Mouse (Mus musculus): Measurements from ENCODE around the gene Ubald2. TPM values are rescaled to one million over a fixed set of nuclear protein-coding genes. Genes with fewer than 3 reads are reported as not detected.

The Ubald2 gene
- polyA plus RNA-seq, 1 experiment = 574 TPM

DNA sequence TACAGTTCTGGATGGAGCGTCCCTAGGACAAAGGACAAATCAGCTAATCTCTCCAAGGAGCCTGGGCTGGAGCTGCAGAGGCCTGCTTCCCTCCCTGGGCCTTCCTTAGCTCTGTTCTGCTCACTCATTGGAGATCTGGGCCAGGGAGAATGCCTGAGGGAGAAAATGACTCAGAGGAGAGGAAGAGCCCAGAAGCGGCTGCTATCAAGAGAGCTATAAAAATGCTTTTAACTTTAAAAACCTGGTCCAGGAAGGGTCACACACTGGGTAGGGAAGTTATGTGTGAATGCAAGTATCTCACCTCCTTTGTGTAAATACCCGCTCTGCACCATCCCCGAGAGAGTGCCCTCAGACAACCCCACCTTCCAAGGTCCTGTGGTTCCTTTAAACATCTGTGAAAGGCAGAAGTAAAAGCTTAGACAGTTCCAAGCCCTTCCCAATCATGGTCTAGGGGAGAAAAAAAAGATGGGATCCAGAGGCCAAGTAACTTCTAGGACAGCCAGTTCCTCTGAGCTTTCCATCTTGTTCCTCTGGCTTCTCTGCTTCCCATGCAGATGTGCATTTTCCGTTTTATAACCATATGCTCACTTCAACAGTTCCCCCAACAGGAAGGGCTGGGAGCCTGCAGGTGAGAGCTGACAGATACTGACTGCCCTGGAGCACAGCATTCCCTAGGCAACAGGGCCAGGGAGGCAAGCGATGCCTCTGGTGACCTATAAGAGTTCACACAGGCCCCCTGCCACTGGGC, 17.5 kb upstream of the Ubald2 start:
- H3K27me3 ChIP-seq (ENCODE audit: control insufficient read depth, insufficient read depth, low read length) = no peaks in the 10 kb centered on the region
- H3K36me3 ChIP-seq (ENCODE audit: control insufficient read depth, insufficient read depth, low read length) = no peaks in the 10 kb centered on the region
- no peak overlapping the region for H3K4me3 ChIP-seq (ENCODE audit: low read depth, low read length)
- WGBS = 52% methylated on average over 6 of the region's 6 CpGs
- H3K4me1 ChIP-seq (ENCODE audit: control insufficient read depth, insufficient read depth, insufficient read length, low read length) = peaks cover 26% of the 10 kb centered on the region
- no peak for TF ChIP-seq CTCF (IDR thresholded peaks at IDR 0.05; ENCODE audit: extremely low read depth, insufficient read length, insufficient replicate concordance, low read depth, low read length)
- no peak for TF ChIP-seq POLR2A (IDR thresholded peaks at IDR 0.05; ENCODE audit: low read depth, low read length)
- H3K27ac ChIP-seq (ENCODE audit: insufficient read depth, low read depth, low read length) = no peak overlapping the region; the same call in 1 of the 2 replicates

- 92% methylated on average over 5 of the region's 5 CpGs for WGBS
- Histone ChIP-seq H3K36me3 (ENCODE audit: control insufficient read depth, insufficient read depth, low read length) (no peaks in the 10 kb centered on the region), H3K4me1 (ENCODE audit: control insufficient read depth, insufficient read depth, insufficient read length, low read length) (peaks cover 27% of the 10 kb centered on the region), H3K27me3 (ENCODE audit: control insufficient read depth, insufficient read depth, low read length) (no peaks in the 10 kb centered on the region), H3K27ac (ENCODE audit: insufficient read depth, low read depth, low read length) (no peak overlapping the region), H3K4me3 (ENCODE audit: low read depth, low read length) (no peak overlapping the region)
- TF ChIP-seq POLR2A (IDR thresholded peaks at IDR 0.05; ENCODE audit: low read depth, low read length) (no peak), CTCF (IDR thresholded peaks at IDR 0.05; ENCODE audit: extremely low read depth, insufficient read length, insufficient replicate concordance, low read depth, low read length) (no peak)
These were observed 16.8 kb upstream of the Ubald2 start for GRCm38 (mm10) chr11:116417054-116417453.

DNA sequence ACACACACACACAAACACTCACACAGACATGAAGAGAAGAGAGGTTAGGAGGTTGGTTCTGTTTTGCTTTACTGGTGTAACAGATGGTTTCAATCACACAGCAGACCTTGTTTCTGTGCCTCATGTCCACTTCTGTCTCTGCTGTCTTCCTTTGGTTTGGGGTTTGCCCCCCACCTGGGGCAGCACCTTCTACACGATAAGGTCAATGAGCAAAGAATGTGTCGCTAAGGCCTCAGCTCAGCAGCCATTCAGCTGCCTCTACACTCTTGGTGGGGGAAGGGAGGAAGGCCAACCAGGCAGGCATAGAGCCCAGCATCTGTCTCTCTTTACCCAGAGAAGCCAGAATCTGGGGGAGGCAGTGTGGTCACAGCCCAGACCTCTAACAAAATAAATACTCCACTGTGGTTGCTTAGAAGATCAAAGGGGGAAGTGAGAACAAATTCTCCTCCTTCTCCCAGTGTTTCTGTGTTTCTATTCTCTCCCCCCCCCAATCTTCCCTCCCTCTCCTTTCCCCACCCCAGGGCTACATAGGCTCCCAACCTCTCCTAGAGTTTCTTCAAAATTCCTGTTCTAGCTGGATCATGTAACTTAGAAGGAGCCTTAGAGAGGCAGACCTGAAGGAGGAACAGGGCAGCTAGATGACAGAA, 15.6 kb upstream of the Ubald2 start:
- Histone ChIP-seq H3K36me3 (ENCODE audit: control insufficient read depth, insufficient read depth, low read length) (no peaks in the 10 kb centered on the region), H3K27ac (ENCODE audit: insufficient read depth, low read depth, low read length) (peak overlapping the region; percentile 59)
- 44% methylated on average over 2 of the region's 2 CpGs for WGBS

DNA sequence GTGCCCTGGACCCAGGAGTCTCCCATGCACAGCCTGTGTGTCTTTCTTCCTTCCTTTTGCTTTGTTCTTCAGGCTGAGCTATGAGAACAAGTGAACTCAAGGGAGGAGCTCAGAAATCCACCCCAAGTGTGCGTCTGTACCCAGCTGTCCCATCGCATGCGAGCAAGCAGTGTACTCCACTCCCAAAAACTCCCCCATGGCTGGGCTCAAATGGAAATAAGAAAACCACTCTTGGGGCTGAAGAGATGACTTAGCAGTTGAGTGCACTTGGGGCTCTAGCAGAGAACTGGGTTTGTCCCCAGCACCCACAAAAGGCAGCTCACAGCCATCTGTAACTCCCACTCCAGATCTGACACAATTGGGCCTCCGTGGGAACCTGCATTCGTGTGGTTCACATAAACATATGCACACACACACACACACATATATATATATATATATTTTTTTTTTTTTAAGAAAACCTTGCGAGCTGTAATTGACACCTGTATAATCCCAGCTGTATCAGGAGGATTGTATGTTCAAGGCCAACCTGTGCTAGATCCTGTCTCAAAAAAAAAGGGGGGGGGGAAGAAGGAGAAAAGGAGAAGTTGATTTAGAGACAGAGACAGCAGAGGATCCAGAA, 14.9 kb upstream of the Ubald2 start:
- Histone ChIP-seq H3K36me3 (ENCODE audit: control insufficient read depth, insufficient read depth, low read length) (no peaks in the 10 kb centered on the region), H3K4me3 (ENCODE audit: low read depth, low read length) (no peak overlapping the region), H3K27me3 (ENCODE audit: control insufficient read depth, insufficient read depth, low read length) (no peaks in the 10 kb centered on the region), H3K27ac (ENCODE audit: insufficient read depth, low read depth, low read length) (no peak overlapping the region), H3K4me1 (ENCODE audit: control insufficient read depth, insufficient read depth, insufficient read length, low read length) (peaks cover 22% of the 10 kb centered on the region)
- 83% methylated on average over 6 of the region's 6 CpGs for WGBS
- TF ChIP-seq POLR2A (IDR thresholded peaks at IDR 0.05; ENCODE audit: low read depth, low read length) (no peak), CTCF (IDR thresholded peaks at IDR 0.05; ENCODE audit: extremely low read depth, insufficient read length, insufficient replicate concordance, low read depth, low read length) (no peak)

More for the DNA sequence above, 15.6 kb upstream of the Ubald2 start:
- Histone ChIP-seq H3K4me1 (ENCODE audit: control insufficient read depth, insufficient read depth, insufficient read length, low read length) (peaks cover 20% of the 10 kb centered on the region), H3K4me3 (ENCODE audit: low read depth, low read length) (no peak overlapping the region), H3K27me3 (ENCODE audit: control insufficient read depth, insufficient read depth, low read length) (no peaks in the 10 kb centered on the region)
- TF ChIP-seq CTCF (IDR thresholded peaks at IDR 0.05; ENCODE audit: extremely low read depth, insufficient read length, insufficient replicate concordance, low read depth, low read length) (no peak), POLR2A (IDR thresholded peaks at IDR 0.05; ENCODE audit: low read depth, low read length) (no peak)

DNA sequence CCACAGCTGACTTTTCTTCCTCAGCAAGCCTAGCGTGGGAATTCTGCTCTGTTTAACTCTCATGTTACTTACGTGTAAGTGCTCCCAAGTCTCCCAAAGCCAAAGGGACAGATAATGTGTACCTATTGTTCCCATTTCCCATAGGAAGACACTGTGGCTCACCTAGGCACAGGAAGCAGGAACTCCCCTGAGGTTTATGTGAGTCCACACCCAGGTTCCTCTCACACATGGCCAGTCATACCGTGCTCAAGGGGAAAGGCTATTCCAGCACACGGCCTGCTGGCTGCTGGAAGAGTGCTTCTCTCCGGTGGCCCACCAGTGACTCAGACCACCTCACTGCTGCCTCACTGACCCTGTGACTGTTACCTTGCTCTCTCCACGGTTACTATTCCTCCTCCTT, 12.8 kb upstream of the Ubald2 start:
- 67% methylated on average over 6 of the region's 6 CpGs for WGBS
- Histone ChIP-seq H3K4me1 (ENCODE audit: control insufficient read depth, insufficient read depth, insufficient read length, low read length) (peaks cover 25% of the 10 kb centered on the region), H3K27ac (ENCODE audit: insufficient read depth, low read depth, low read length) (0 out of 2 replicates have a peak overlapping the region, but pooled peaks have one; percentile 32), H3K27me3 (ENCODE audit: control insufficient read depth, insufficient read depth, low read length) (no peaks in the 10 kb centered on the region), H3K36me3 (ENCODE audit: control insufficient read depth, insufficient read depth, low read length) (no peaks in the 10 kb centered on the region), H3K4me3 (ENCODE audit: low read depth, low read length) (no peak overlapping the region)
- TF ChIP-seq POLR2A (IDR thresholded peaks at IDR 0.05; ENCODE audit: low read depth, low read length) (no peak), CTCF (IDR thresholded peaks at IDR 0.05; ENCODE audit: extremely low read depth, insufficient read length, insufficient replicate concordance, low read depth, low read length) (no peak)

DNA sequence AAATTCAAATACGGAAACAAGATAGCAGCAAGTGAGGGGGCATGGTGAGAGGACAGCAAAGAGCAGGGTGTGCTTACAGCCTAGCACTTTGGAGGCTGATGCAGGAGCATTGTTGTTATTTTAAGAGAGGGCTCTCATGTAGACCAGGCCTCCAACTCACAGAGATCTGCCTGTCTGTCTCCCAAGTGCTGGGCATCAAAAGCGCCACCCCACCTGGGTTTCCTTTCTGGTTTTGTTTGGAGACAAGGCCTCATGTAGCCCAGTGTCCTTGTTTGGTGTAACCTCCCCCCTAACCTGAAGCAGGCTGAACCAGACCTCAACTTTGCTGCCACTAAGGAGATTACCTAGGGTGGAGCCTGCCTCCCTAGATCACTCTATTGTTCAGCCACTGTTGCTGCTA, 11.3 kb upstream of the Ubald2 start:
- Histone ChIP-seq H3K4me3 (ENCODE audit: low read depth, low read length) (no peak overlapping the region), H3K4me1 (ENCODE audit: control insufficient read depth, insufficient read depth, insufficient read length, low read length) (peaks cover 34% of the 10 kb centered on the region), H3K36me3 (ENCODE audit: control insufficient read depth, insufficient read depth, low read length) (no peaks in the 10 kb centered on the region), H3K27ac (ENCODE audit: insufficient read depth, low read depth, low read length) (no peak overlapping the region), H3K27me3 (ENCODE audit: control insufficient read depth, insufficient read depth, low read length) (no peaks in the 10 kb centered on the region)
- 98% methylated on average over 2 of the region's 2 CpGs for WGBS
- no peak for TF ChIP-seq CTCF (IDR thresholded peaks at IDR 0.05; ENCODE audit: extremely low read depth, insufficient read length, insufficient replicate concordance, low read depth, low read length)
- TF ChIP-seq POLR2A (IDR thresholded peaks at IDR 0.05; ENCODE audit: low read depth, low read length) = no peak

DNA sequence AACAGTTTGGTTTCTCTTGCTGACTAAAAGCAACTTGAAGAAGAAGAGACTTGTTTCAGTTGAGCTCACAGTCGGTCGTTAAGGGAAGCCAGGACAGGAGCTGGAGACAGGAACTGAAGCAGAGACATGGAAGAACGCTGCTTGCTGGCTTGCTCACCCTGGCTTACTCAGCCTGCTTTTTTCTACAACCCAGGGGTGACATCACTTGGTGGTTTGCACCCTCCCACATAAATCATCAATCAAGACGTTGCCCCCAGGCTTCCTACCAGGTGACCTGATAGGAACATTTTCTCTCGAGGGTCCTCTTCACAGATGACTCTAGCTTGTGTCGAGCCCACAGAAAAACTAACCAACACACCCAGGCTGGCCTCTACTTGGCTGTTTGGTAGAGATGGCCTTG, 10.7 kb upstream of the Ubald2 start:
- TF ChIP-seq POLR2A (IDR thresholded peaks at IDR 0.05; ENCODE audit: low read depth, low read length) = no peak
- TF ChIP-seq CTCF (IDR thresholded peaks at IDR 0.05; ENCODE audit: extremely low read depth, insufficient read length, insufficient replicate concordance, low read depth, low read length) = no peak
- no peaks in the 10 kb centered on the region for H3K36me3 ChIP-seq (ENCODE audit: control insufficient read depth, insufficient read depth, low read length)
- H3K27me3 ChIP-seq (ENCODE audit: control insufficient read depth, insufficient read depth, low read length) = no peaks in the 10 kb centered on the region
- peak overlapping the region; percentile 72; the same call in 1 of the 2 replicates for H3K27ac ChIP-seq (ENCODE audit: insufficient read depth, low read depth, low read length)
- no peak overlapping the region for H3K4me3 ChIP-seq (ENCODE audit: low read depth, low read length)
- peaks cover 37% of the 10 kb centered on the region for H3K4me1 ChIP-seq (ENCODE audit: control insufficient read depth, insufficient read depth, insufficient read length, low read length)
- WGBS = 84% methylated on average over 6 of the region's 6 CpGs
